ENCODE assay signal across 10 mouse cellular contexts in the genomic region with DNA sequence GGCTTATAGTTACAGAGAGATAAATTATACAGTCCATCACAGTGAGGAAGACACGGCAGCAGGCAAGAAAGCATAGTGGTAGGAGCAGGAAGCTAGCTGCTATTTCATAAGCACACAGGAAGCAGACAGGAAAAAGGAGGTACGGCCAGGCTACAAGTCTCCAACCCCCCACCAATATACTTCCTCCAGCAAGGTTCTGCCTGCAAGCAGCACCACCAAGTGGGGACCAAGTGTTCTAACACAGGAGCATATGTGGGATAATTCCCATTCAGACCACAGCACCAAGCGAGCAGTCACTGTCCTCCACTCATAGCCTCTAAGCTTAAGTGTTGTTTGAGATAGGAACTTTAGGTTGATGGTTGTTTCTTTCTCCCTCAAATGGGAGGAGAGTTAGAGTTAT. TPM values are rescaled to one million over a fixed set of nuclear protein-coding genes. Genes with fewer than 3 reads are reported as not detected.
DNase-seq lines count a peak whose midpoint lies in the region; ATAC-seq and TF ChIP-seq lines count a peak whose summit lies in the region.
"Had no signal": no experiment of that assay in that cellular context is flagged by ENCODE, and none has a peak within 500 bp of the region (broad histone marks: within the 10 kb centered on the region; RNA-seq: fewer than 3 reads in every experiment).

No protein-coding gene starts in this region.

- H3K4me2 ChIP-seq in kidney, postnatal 0 days (ENCODE audit: low read length): no peak overlapping the region
- no peak overlapping the region for H3K4me2 ChIP-seq in kidney, embryonic 15.5 days

- no peak for DNase-seq in cerebellum, adult 2 months
- no peak for DNase-seq in cerebellum, adult 8-10 months
- peak; percentile 18 for DNase-seq in kidney, postnatal 0 days (ENCODE audit: low spot score)
- DNase-seq in thymus, postnatal 25 days: peak; percentile 1
- DNase-seq in thymus, adult 2 months: no peak
- peak; percentile 6 for DNase-seq in splenic B cell, adult 2 months (ENCODE audit: low read depth, low spot score)
- no peak for DNase-seq in spleen, postnatal 36 days (ENCODE audit: low spot score in 2 of 2)
- DNase-seq: gastrocnemius, postnatal 36 days; heart, postnatal 4 days had no signal

- H3K4me1 ChIP-seq in cerebellum, adult 2 months (ENCODE audit: control insufficient read depth, insufficient read depth, low read length): no peaks in the 10 kb centered on the region
- H3K4me1 ChIP-seq in kidney, postnatal 0 days (replicated peaks; ENCODE audit: insufficient read depth, low read length): no peaks in the 10 kb centered on the region
- H3K4me1 ChIP-seq in kidney, embryonic 15.5 days: no peaks in the 10 kb centered on the region
- no peaks in the 10 kb centered on the region for H3K4me1 ChIP-seq in thymus, adult 2 months (replicated peaks; ENCODE audit: control insufficient read depth, insufficient read depth, low read length)

- WGBS in cerebellum, adult 2 months: 39% methylated on average over 3 of the region's 3 CpGs
- 61% methylated on average over 3 of the region's 3 CpGs for WGBS in kidney, postnatal 0 days
- WGBS in kidney, embryonic 15.5 days: 45% methylated on average over 3 of the region's 3 CpGs
- WGBS in thymus, adult 2 months: 38% methylated on average over 3 of the region's 3 CpGs

- no peak overlapping the region for H3K27ac ChIP-seq in cerebellum, adult 2 months (ENCODE audit: insufficient read depth, low read length)
- no peak overlapping the region for H3K27ac ChIP-seq in kidney, postnatal 0 days
- H3K27ac ChIP-seq in kidney, embryonic 15.5 days: no peak overlapping the region
- no peak overlapping the region for H3K27ac ChIP-seq in thymus, adult 2 months (ENCODE audit: control insufficient read depth, insufficient read depth, low read length)

- no peaks in the 10 kb centered on the region for H3K9me3 ChIP-seq in kidney, postnatal 0 days (replicated peaks; ENCODE audit: low read length)
- no peaks in the 10 kb centered on the region for H3K9me3 ChIP-seq in kidney, embryonic 15.5 days (replicated peaks)

- H3K4me3 ChIP-seq in cerebellum, adult 2 months (replicated peaks; ENCODE audit: insufficient read depth, low read depth, low read length): no peak overlapping the region
- no peak overlapping the region for H3K4me3 ChIP-seq in kidney, postnatal 0 days (replicated peaks; ENCODE audit: low read depth, low read length)
- H3K4me3 ChIP-seq in kidney, embryonic 15.5 days (replicated peaks): no peak overlapping the region
- H3K4me3 ChIP-seq in thymus, adult 2 months (ENCODE audit: control insufficient read depth, insufficient read depth, low read length): no peak overlapping the region

- TF ChIP-seq CTCF in cerebellum, adult 2 months (IDR thresholded peaks at IDR 0.05; ENCODE audit: borderline replicate concordance, insufficient read depth, low read depth, low read length): peak; percentile 33; the same call in 1 of the 2 replicates
- peak; percentile 51 for TF ChIP-seq CTCF in kidney, postnatal 0 days (IDR thresholded peaks at IDR 0.05; ENCODE audit: low read depth)
- TF ChIP-seq CTCF in thymus, adult 2 months (IDR thresholded peaks at IDR 0.05; ENCODE audit: borderline replicate concordance, control insufficient read depth, extremely low read depth, insufficient read depth, low read length, poor library complexity): no peak

- H3K36me3 ChIP-seq in kidney, postnatal 0 days (ENCODE audit: insufficient read depth, low read length): no peaks in the 10 kb centered on the region
- no peaks in the 10 kb centered on the region for H3K36me3 ChIP-seq in kidney, embryonic 15.5 days
- no peaks in the 10 kb centered on the region for H3K36me3 ChIP-seq in thymus, adult 2 months (ENCODE audit: control insufficient read depth, insufficient read depth, low read length)
- H3K36me3 ChIP-seq in splenic B cell, adult 2 months (ENCODE audit: control insufficient read depth, insufficient read depth, low read length, poor library complexity, severe bottlenecking): no peaks in the 10 kb centered on the region

- H3K27me3 ChIP-seq in cerebellum, adult 2 months (ENCODE audit: control insufficient read depth, insufficient read depth, low read length): no peaks in the 10 kb centered on the region
- H3K27me3 ChIP-seq in kidney, postnatal 0 days (ENCODE audit: insufficient read depth, low read length): no peaks in the 10 kb centered on the region
- H3K27me3 ChIP-seq in kidney, embryonic 15.5 days: peaks cover 20% of the 10 kb centered on the region
- H3K27me3 ChIP-seq in thymus, adult 2 months (ENCODE audit: control insufficient read depth, insufficient read depth, low read length): no peaks in the 10 kb centered on the region
- no peaks in the 10 kb centered on the region for H3K27me3 ChIP-seq in splenic B cell, adult 2 months (ENCODE audit: control insufficient read depth, insufficient read depth, low read length, poor library complexity, severe bottlenecking)

- H3K9ac ChIP-seq in kidney, postnatal 0 days (ENCODE audit: low read depth, low read length): no peak overlapping the region
- H3K9ac ChIP-seq in kidney, embryonic 15.5 days: no peak overlapping the region

- TF ChIP-seq POLR2A in cerebellum, adult 2 months (IDR thresholded peaks at IDR 0.05; ENCODE audit: borderline replicate concordance, insufficient read depth, low read length): no peak
- no peak for TF ChIP-seq POLR2A in thymus, adult 2 months (IDR thresholded peaks at IDR 0.05; ENCODE audit: control insufficient read depth, extremely low read depth, insufficient read depth, low read length, poor library complexity)

- no peak for ATAC-seq in kidney, postnatal 0 days (replicated peaks; ENCODE audit: low FRiP score, low read depth)
- ATAC-seq in kidney, embryonic 15.5 days (replicated peaks; ENCODE audit: low FRiP score): no peak

RNA-seq across cellular contexts. Expression of gene Maged1, which starts 6.3 kb away (rescaled TPM):
- 430 and 476 TPM in 2 replicates for polyA plus RNA-seq in cerebellum, adult 2 months (2012; rRNA removed)
- 364 and 400 TPM in 2 replicates for polyA plus RNA-seq in kidney, postnatal 0 days (2015; fragmentation: Nextera tagmentation; extraction: Ambion mirVana)
- 579 and 609 TPM in 2 replicates for polyA plus RNA-seq in kidney, embryonic 15.5 days (2015; fragmentation: Nextera tagmentation; extraction: Ambion mirVana)
- 49.2 and 66.1 TPM in 2 replicates for polyA plus RNA-seq in thymus, adult 2 months (2012; rRNA removed)

Comparison
In these comparisons a context has a peak if more than half of its experiments do, and no peak if none do; other contexts are left out.
1. DNase-seq: peak in kidney, postnatal 0 days (single experiment), thymus, postnatal 25 days (single experiment) and splenic B cell, adult 2 months (single experiment); none in cerebellum, adult 2 months (0 of 2), cerebellum, adult 8-10 months (single experiment), thymus, adult 2 months (single experiment) and spleen, postnatal 36 days (0 of 2).